Comparison of ENCODE assay signal across 17 mouse cellular contexts in genomic region chr2:3101292-3101957, GRCm38 (mm10). TPM values are rescaled to one million over a fixed set of nuclear protein-coding genes. Genes with fewer than 3 reads are reported as not detected.
"Had no signal": no experiment of that assay in that cellular context is flagged by ENCODE, and none has a peak within 500 bp of the region (broad histone marks: within the 10 kb centered on the region; RNA-seq: fewer than 3 reads in every experiment).

No protein-coding gene starts in this region.

- DNase-seq: liver, postnatal 0 days; lung, adult 2 months; lung, postnatal 14 days; lung, postnatal 36 days; right cerebral cortex, postnatal 14 days; thymus, adult 18-20 months; thymus, postnatal 14 days; thymus, postnatal 36 days had no signal

- H3K4me2 ChIP-seq: lung, embryonic 15.5 days; midbrain, embryonic 11.5 days; midbrain, embryonic 13.5 days; midbrain, embryonic 15.5 days; neural tube, embryonic 12.5 days had no signal

- H3K9me3 ChIP-seq: lung, embryonic 15.5 days; midbrain, embryonic 13.5 days; midbrain, embryonic 15.5 days; neural tube, embryonic 12.5 days had no signal

- H3K4me3 ChIP-seq: lung, embryonic 15.5 days; megakaryocyte, embryonic 14.5 days; midbrain, embryonic 13.5 days; midbrain, embryonic 15.5 days; neural tube, embryonic 12.5 days had no signal

- H3K27ac ChIP-seq: lung, embryonic 15.5 days; macrophage; midbrain, embryonic 13.5 days; midbrain, embryonic 15.5 days; neural tube, embryonic 12.5 days had no signal

- ATAC-seq: liver, postnatal 0 days; midbrain, embryonic 13.5 days; midbrain, embryonic 15.5 days had no signal

- H3K36me3 ChIP-seq: lung, embryonic 15.5 days; midbrain, embryonic 13.5 days; midbrain, embryonic 15.5 days; neural tube, embryonic 12.5 days had no signal

- H3K9ac ChIP-seq: liver, postnatal 0 days; lung, embryonic 15.5 days; midbrain, embryonic 13.5 days; midbrain, embryonic 15.5 days; neural tube, embryonic 12.5 days had no signal

- H3K27me3 ChIP-seq: lung, embryonic 15.5 days; megakaryocyte, embryonic 14.5 days; midbrain, embryonic 13.5 days; midbrain, embryonic 15.5 days; neural tube, embryonic 12.5 days had no signal

- H3K4me1 ChIP-seq: lung, embryonic 15.5 days; midbrain, embryonic 13.5 days; midbrain, embryonic 15.5 days; neural tube, embryonic 12.5 days had no signal

RNA-seq across cellular contexts. Expression of gene Fam171a1, which starts 12.6 kb away (rescaled TPM):
- total RNA-seq: monocyte, adult 5-6 weeks; neutrophil, adult 5-6 weeks had no signal
